Mouse (Mus musculus) cerebellum, adult 2 months (tissue): ENCODE results near the gene Rnf43.

Experiments used
- CTCF ChIP-seq: fragments of 200-500 bp; IDR thresholded peaks from 2 replicates; pipeline ENCODE4 v1.5.1; 2011; ENCODE audit warnings: low read depth, mild to moderate bottlenecking, control low read depth, low read length, moderate library complexity, borderline replicate concordance; ENCODE audit not compliant: insufficient read depth
- POLR2A ChIP-seq: fragments of 200-500 bp; IDR thresholded peaks from 2 replicates; pipeline ENCODE4 v1.6.1; 2011; ENCODE audit warnings: low read length, control low read depth, borderline replicate concordance; ENCODE audit not compliant: insufficient read depth

- no peak for TF ChIP-seq POLR2A
- no peak for TF ChIP-seq CTCF
Measured at GRCm38 (mm10) chr11:87707570-87707969, 45.0 kb downstream of the Rnf43 start.
